Mouse (Mus musculus) ES-E14 (cell line): ENCODE data around the gene 1700067K01Rik. TPM values are rescaled to one million over a fixed set of nuclear protein-coding genes. Genes with fewer than 3 reads are reported as not detected.
A peak's percentile ranks its signal among the peaks of the same experiment; 100 is the strongest.

Source experiments
- DNase-seq: peaks from one replicate; pipeline ENCODE4 v3.0.0-alpha.2; 2013; ENCODE audit warnings: low read depth, low spot score
- H3K27ac ChIP-seq: 2 replicates; pipeline ENCODE4 v1.5.1; 2012; ENCODE audit warnings: low read depth, mild to moderate bottlenecking, low read length, moderate library complexity, mixed read lengths; ENCODE audit not compliant: poor library complexity, insufficient read depth, severe bottlenecking
- H3K36me3 ChIP-seq: 2 replicates; pipeline ENCODE4 v1.6.1; 2012; ENCODE audit warnings: mild to moderate bottlenecking, low read length, moderate library complexity, mixed read lengths; ENCODE audit not compliant: control insufficient read depth, poor library complexity, insufficient read depth, severe bottlenecking
- H3K4me1 ChIP-seq, 2 experiments: fragments of 150-350 bp in 1 of 2; sonication (generic) in 1 of 2; 2 replicates each; pipeline ENCODE4 v1.6.1; 2012; ENCODE audit warnings: low read length in 2 of 2, mild to moderate bottlenecking in 1 of 2, mixed read lengths in 1 of 2; ENCODE audit not compliant: control insufficient read depth in 2 of 2, insufficient read depth in 2 of 2, poor library complexity in 1 of 2
- H3K4me3 ChIP-seq, 2 experiments: fragments of 150-350 bp in 1 of 2; sonication (generic) in 1 of 2; 2 replicates each; pipeline ENCODE4 v1.5.1; 2012; ENCODE audit warnings: low read length in 2 of 2, low read depth in 1 of 2, mild to moderate bottlenecking in 1 of 2, mixed read lengths in 1 of 2; ENCODE audit not compliant: insufficient read depth in 1 of 2, poor library complexity in 1 of 2, severe bottlenecking in 1 of 2
- H3K9ac ChIP-seq: 2 replicates; pipeline ENCODE4 v1.6.1; 2012; ENCODE audit warnings: low read depth, mild to moderate bottlenecking, low read length, mixed read lengths; ENCODE audit not compliant: poor library complexity, insufficient read depth, severe bottlenecking
- H3K9me3 ChIP-seq: fragments of 150-350 bp; sonication (generic); 2 replicates; pipeline ENCODE4 v1.6.1; 2012; ENCODE audit warnings: low read depth, mild to moderate bottlenecking, low read length; ENCODE audit not compliant: control insufficient read depth, insufficient read depth
- CHD2 ChIP-seq: IDR thresholded peaks from 2 replicates; pipeline ENCODE4 v1.6.1; 2014; ENCODE audit warnings: mild to moderate bottlenecking, low read depth, low read length, inconsistent platforms
- HCFC1 ChIP-seq: IDR thresholded peaks from 2 replicates; pipeline ENCODE4 v1.6.1; 2012; ENCODE audit warnings: low read length, inconsistent platforms, borderline replicate concordance; ENCODE audit not compliant: insufficient read depth
- MAFK ChIP-seq: IDR thresholded peaks from 2 replicates; pipeline ENCODE4 v1.6.1; 2014; ENCODE audit warnings: mild to moderate bottlenecking, low read depth, low read length, inconsistent platforms; ENCODE audit not compliant: insufficient read depth
- ZC3H11A ChIP-seq: IDR thresholded peaks from 2 replicates; pipeline ENCODE4 v1.6.1; 2012; ENCODE audit warnings: low read depth, mild to moderate bottlenecking, inconsistent platforms, low read length, borderline replicate concordance
- ZNF384 ChIP-seq: IDR thresholded peaks from 2 replicates; pipeline ENCODE4 v1.6.1; 2012; ENCODE audit warnings: low read depth, low read length, inconsistent platforms
- in situ Hi-C, 2 experiments: fragments of 600-800 bp; cut with MboI; formaldehyde crosslinking; loops; one replicate each; pipeline ENCODE4 v1.15.1; 2025; ENCODE audit warnings: low sequenced_read_pairs in 2 of 2, inconsistent platforms in 1 of 2; ENCODE audit not compliant: unreplicated experiment in 2 of 2
- total RNA-seq: library from RNA; depleted of rRNA; stranded (reverse); fragments of 300-350 nt; gene quantifications from 2 replicates; pipeline ENCODE4 v1.2.3, GENCODE M21; 2012

1700067K01Rik gene
- total RNA-seq, 1 experiment = 1.2 TPM

DNA sequence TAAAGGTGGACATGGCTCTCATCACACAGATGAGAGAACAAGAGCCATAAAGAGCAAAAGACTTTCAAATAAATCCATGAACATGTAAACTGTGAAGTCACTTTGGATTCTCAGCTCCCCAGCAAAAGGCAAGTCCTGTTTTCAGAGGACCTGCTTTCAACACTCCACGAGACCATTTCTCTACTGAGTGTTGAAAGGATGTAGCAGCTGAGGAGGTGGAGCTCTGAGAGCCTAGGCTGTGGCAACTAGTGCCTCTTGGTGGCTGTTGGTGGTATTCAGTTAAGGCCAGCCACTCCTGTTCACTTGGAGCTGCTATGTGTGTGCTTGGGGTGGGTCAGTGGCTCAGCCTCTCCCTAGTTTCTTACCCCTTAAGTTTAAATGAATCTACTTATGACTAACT is 44.5 kb upstream of the 1700067K01Rik start:
- Histone ChIP-seq H3K4me1 (peaks cover 3 to 5% of the 10 kb centered on the region in 2 experiments; a peak in 2 of 4 replicates), H3K4me3 (peak overlapping the region in 1 of 2 experiments; percentile 17; a peak in 1 of 4 replicates), H3K9me3 (no peaks in the 10 kb centered on the region), H3K36me3 (peaks cover 2% of the 10 kb centered on the region; the same call in 1 of the 2 replicates), H3K9ac (peak overlapping the region; percentile 90; the same call in 1 of the 2 replicates), H3K27ac (no peak overlapping the region)
- DNase-seq = no peak
- TF ChIP-seq CHD2 (no peak), HCFC1 (no peak), ZC3H11A (no peak), ZNF384 (no peak), MAFK (no peak)
- in situ Hi-C loops = no loop called here

- Histone ChIP-seq H3K36me3 (peaks cover 19% of the 10 kb centered on the region), H3K27ac (no peak overlapping the region), H3K9me3 (no peaks in the 10 kb centered on the region), H3K4me1 (no peaks in the 10 kb centered on the region), H3K4me3 (no peak overlapping the region), H3K9ac (no peak overlapping the region)
- TF ChIP-seq ZC3H11A = no peak
- no peak for TF ChIP-seq MAFK
- TF ChIP-seq CHD2 = no peak
- no peak for TF ChIP-seq HCFC1
- TF ChIP-seq ZNF384 = no peak
- no peak for DNase-seq
- in situ Hi-C loops = no loop called here
These were observed 37.1 kb upstream of the 1700067K01Rik start for GRCm38 (mm10) chr8:83964015-83964765.

DNA sequence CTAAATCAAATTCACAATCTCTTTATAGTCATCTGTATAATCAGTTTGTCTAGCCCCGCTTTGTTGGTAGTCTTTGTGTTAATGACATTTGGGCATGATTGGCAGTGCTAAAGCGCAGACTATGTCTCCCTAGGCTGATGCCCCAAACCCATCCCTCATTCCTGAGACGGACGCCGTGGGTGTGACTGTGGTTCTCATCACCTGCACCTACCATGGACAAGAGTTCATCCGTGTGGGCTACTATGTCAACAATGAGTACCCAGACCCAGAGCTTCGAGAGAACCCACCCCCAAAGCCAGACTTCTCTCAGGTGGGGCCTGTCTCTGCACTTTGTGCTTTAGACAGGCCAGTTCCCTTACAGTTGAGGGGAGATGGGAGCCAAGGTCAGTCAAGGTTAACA is 33.6 kb upstream of the 1700067K01Rik start:
- Histone ChIP-seq H3K9me3 (no peaks in the 10 kb centered on the region), H3K36me3 (peaks cover 22% of the 10 kb centered on the region), H3K4me1 (peaks cover 0 to 4% of the 10 kb centered on the region in 2 experiments; a peak in 1 of 4 replicates), H3K9ac (no peak overlapping the region), H3K4me3 (no peak overlapping the region), H3K27ac (no peak overlapping the region)
- TF ChIP-seq HCFC1 = no peak
- no peak for DNase-seq
- in situ Hi-C loops = no loop called here

DNA sequence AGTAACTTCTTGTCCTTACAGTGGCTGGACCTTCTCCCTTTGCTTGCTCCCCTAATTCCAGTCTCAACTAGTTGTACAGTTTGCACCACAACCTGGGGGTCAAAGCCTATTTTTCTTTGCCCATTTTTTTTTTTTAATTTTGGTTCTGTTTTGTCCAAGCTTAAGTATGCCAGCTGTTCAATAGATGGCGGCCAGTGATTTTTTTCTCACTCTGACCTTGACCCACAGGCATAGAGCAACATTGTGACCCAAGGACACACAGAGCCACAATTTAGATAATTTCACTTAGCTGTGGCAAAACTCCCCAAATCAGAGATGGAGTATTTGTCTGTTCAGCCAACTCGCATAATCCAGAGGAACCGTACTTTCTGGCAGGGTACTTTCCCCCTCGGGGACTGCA is 30.2 kb upstream of the 1700067K01Rik start:
- Histone ChIP-seq H3K4me3 (no peak overlapping the region), H3K36me3 (peaks cover 20% of the 10 kb centered on the region), H3K27ac (no peak overlapping the region), H3K9me3 (no peaks in the 10 kb centered on the region), H3K4me1 (peaks cover 2 to 10% of the 10 kb centered on the region in 2 experiments; a peak in 1 of 4 replicates), H3K9ac (no peak overlapping the region)
- no peak for TF ChIP-seq ZC3H11A
- TF ChIP-seq MAFK = no peak
- no peak for TF ChIP-seq ZNF384
- no peak for TF ChIP-seq HCFC1
- no peak for TF ChIP-seq CHD2
- in situ Hi-C loops = no loop called here
- no peak for DNase-seq
